Mouse (Mus musculus) ovary, adult 18-20 months (tissue): ENCODE measurements around the gene Mymx.
A peak's percentile ranks its signal among the peaks of the same experiment; 100 is the strongest.

Experiments used
- DNase-seq: peaks from one replicate; pipeline ENCODE4 v3.0.0; 2022; ENCODE audit warnings: low spot score, mixed read lengths

Mymx gene

DNA sequence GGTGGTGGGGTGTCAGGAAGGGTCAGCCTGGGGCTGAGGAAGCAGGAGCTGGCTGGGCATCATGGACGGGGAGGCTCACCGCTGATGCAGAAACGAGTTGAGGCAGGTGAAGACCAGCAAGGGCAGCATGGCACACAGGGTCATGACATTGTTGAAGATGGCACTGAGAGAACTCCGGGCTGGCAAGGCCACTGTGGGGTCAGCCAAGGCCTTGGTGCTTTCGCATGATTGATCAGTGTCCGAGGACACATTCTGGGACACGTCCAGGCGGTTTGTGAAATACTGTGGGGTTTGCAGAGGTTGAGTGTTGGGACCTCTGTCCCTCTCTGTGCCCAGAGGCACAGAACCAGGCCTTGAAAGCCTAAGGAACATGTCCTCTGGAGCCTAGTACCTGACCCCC, 12.1 kb downstream of the Mymx start:
- no peak for DNase-seq

GRCm38 (mm10) chr17:45589236-45589635, 12.7 kb downstream of the Mymx start:
- DNase-seq = no peak

GRCm38 (mm10) chr17:45588370-45588769, 13.5 kb downstream of the Mymx start:
- no peak for DNase-seq

- no peak for DNase-seq
Measured at GRCm38 (mm10) chr17:45586449-45586837, 15.5 kb downstream of the Mymx start.

- DNase-seq = no peak
Measured at GRCm38 (mm10) chr17:45585725-45586448, 16.0 kb downstream of the Mymx start.

GRCm38 (mm10) chr17:45584939-45585678, 16.8 kb downstream of the Mymx start:
- no peak for DNase-seq

DNA sequence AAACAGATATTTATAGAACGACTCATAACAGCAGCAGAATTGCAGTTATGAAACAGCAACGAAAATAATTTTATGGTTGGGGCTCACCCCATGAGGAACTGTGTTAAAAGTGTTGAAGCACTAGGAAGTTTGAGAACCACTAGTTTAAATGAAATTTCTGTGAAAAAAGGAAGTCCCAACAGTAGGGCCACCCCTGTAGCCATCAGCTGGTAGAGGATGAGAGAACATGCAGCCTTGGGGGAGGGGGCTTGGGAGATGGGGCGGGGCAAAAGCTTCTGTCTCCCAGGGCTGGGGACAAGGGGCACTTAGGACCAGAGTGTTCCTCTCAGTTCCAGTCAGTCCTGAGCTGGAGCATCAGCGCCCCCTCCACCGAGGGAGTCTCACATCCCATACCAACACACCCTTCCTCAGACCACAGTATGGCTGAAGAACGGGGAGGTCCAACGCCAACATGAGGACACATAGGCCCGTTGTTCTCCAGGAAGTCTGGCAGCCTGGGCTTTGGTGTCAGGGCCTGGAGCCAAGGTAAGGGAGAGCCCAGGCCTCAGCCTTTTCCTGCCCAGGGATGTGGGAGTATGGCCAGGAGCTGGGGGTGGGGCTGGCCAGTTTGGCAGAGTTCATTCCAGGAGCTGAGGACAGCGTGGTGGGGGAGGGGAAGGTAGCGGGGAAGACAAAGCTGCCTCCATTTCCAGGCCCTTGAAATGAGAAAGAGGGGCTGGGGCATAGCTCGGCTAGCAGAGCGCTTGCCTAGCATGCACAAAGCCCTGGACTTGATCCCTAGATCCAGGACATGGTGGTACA, 17.6 kb downstream of the Mymx start:
- peak; percentile 80 for DNase-seq

GRCm38 (mm10) chr17:45582715-45583355, 19.1 kb downstream of the Mymx start:
- no peak for DNase-seq

DNA sequence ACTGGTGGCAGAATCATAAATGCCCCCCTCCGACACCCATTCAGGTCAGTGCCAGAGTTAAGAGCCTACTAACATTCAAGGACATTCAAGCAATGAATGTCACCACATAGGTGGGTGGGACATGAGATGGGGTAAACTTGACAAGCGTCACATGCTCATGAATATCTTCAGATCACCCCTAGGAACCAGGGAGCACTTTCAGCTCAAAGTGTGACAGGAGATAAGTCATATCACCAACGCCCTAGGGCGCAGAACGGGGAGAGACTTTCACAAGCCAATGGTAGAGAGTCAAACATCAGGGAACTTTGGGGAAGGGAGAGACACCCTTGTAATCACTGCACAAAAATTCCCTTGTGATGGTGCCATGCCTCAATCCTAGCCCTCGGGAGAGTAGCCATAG, 19.7 kb downstream of the Mymx start:
- no peak for DNase-seq

DNA sequence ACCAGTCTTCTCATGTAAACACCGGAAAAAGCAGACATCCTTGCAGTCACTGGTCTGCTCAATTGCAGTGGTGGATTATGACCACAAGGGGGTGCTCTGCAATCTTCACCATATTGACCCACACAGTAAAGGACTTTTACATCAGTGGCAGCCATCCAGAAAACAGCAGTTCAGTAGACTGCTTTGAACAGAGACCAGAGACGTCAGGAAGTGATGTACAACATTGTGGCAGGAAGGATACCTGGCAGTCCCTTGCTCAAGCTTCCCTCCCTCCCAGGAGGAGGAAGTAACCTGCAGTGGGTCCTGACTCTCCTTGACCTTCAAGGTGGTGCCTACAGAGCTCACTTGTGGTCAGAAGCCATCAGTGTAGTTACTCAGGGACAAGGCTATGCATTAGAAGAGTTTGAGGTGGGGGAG, 20.3 kb downstream of the Mymx start:
- no peak for DNase-seq

DNA sequence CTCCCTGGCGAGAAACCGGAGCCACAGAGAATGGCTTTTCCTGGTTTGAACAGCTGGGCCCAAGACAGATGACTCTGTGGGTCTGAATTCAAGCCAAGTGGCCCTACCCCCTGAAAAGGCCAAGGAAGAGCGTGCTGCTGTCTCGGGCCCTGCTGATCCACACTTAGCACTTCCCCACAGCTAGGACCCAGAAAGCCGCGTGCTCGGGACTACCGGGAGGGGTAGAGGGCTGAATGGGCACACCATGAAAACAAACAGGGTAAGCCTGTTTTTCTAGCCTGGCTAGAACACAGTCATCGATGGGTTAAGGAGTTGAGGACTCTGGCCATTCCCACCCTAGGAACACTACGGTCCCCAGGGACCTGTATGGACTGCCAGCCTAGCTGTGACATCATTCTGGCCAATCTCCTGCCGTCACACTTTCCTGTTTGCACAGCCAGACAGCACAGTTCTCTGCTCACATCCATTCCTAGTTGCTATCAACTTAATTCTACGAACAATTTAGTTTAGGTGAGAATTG, 20.9 kb downstream of the Mymx start:
- no peak for DNase-seq

GRCm38 (mm10) chr17:45579554-45579953, 22.3 kb downstream of the Mymx start:
- DNase-seq = no peak

DNA sequence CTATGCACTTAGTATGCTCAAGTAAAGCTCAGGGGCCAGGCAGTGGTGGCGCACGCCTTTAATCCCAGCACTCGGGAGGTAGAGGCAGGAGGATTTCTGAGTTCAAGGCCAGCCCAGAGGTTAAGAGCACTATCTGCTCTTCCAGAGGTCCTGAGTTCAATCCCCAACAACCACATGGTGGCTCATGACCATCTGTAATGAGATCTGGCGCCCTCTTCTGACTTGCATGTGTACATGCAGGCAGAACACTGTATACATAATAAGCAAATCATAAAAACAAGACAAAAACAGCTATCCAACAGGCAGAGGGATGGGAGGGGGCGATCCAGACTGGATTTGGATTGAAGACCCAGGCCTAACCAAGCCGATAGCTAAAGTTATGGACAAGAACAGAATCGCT, 23.1 kb downstream of the Mymx start:
- DNase-seq = no peak

DNA sequence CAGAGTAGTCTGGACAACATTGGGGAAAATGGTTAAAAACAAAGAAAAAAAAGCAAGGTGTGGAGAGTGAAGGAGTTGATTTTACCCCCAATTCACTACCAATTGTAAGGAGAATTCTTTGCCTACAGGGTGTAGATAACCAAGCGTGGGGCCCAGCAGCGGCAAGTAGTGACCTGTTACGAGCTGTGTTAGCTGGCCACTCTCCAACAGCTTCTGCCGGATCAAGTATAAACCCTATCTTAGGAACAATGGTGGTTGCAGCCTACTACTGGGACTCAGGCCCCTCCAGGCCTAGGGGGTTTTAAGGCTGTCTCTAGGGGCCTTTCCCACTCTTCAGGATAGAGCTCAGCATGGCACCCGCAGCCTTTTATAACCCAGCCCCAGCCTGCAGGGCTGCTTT, 23.7 kb downstream of the Mymx start:
- no peak for DNase-seq

DNA sequence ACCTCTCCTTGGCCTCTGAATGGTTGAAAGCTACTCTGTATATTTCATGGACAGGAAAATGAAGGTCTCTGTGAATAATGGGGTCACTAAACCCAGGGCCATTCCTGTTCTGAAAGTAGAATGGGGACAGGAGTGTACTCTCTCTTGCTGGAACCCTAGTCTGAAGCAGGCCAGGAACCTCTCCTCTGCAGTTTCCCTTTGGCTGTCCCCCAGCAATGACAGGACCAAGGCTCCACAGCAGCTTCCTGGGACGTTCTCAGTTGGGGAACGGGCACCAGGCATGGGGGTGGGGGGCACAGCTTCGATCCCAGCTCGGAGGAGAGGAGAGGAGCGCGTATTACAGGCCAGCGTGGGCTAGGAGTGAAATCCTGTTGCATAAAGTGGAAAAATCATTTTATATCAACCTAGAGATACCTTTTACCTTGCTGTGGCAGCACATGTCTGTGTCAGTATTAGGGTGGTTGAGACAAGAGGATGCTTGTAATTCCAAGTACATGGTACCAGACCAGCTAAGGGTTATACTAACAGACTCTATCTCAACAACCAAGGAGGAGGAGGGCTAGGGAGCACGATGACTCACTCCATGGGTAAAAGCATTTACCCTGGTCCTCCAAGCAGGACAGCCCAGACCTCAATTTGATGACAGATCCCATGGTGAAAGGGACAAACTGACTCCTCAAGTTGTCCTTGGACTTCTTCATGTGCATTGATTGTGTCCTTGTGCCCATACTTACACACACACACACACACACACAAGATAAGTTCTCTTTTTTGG, 26.6 kb downstream of the Mymx start:
- DNase-seq = no peak

GRCm38 (mm10) chr17:45574129-45574761, 27.7 kb downstream of the Mymx start:
- DNase-seq = peak; percentile 70

- DNase-seq = peak; percentile 95
Measured at GRCm38 (mm10) chr17:45573780-45574123, 28.1 kb downstream of the Mymx start.

DNA sequence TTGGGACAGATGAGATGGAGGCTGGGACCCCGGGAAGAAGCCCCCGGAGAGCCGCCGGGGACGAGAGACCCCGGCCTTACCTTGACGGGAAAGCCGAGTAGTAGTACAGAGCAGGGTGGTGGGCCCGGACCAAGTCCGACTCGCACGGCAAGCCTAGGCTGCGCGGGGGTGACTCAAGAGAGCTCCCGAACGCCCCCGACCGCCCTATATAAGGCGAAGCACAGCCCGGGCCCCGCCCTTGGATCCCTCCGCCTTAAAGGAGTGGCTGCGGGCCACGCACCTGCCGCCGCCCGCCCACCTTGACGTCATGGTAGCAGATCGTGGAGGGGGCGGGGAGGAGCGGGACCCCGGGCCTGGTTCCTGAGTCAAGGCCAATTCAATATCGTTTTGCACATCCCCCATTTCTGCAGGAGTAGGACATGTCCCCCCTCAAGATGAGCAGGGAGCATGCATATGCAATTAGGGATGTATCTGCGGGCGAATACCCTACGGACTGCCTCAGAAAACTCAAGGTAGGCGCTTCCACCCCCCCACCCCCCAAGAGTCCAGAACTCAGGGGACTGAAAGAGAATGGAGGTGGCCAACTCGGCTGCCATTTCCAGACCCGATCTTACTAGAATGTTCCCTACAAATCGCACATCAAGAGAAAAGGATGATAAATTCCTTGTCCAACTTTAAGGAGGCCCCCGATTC, 28.7 kb downstream of the Mymx start, which contains the start of gene Hsp90ab1:
TSS of gene Hsp90ab1 (minus strand) at position 185 of the 693 bp plus-strand sequence.
- DNase-seq = peak; percentile 97

GRCm38 (mm10) chr17:45572103-45573086, 29.5 kb downstream of the Mymx start:
- DNase-seq = peak; percentile 72
